Mouse (Mus musculus): ENCODE data around the gene Elmo1.
A peak's percentile ranks its signal among the peaks of the same experiment; 100 is the strongest.

Gene Elmo1

DNA sequence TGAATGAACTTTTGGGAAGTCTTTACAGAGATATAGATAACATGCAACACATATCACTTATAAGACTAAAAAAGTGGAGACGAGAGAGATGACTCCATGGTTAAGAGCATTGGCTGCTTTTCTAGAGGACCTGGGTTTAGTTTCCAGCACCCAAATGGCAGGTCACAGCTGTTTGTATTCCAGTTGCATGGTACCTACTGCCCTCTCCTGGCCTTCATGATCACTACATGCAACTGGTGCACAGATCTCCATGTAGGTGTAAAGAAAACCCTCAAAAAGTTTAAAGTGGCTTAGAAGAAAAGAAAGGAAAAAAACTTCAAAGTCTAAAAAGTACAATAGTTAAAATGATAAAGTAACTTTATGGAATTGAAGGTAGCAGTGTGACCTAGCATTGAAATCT lies 172.8 kb downstream of the Elmo1 start:
- DNase-seq (ENCODE audit: extremely low spot score), result no peak

GRCm38 (mm10) chr13:20270148-20270547 lies 179.8 kb downstream of the Elmo1 start:
- DNase-seq (ENCODE audit: extremely low spot score), result no peak

GRCm38 (mm10) chr13:20271799-20272198 lies 181.4 kb downstream of the Elmo1 start:
- no peak for DNase-seq (ENCODE audit: extremely low spot score)

DNA sequence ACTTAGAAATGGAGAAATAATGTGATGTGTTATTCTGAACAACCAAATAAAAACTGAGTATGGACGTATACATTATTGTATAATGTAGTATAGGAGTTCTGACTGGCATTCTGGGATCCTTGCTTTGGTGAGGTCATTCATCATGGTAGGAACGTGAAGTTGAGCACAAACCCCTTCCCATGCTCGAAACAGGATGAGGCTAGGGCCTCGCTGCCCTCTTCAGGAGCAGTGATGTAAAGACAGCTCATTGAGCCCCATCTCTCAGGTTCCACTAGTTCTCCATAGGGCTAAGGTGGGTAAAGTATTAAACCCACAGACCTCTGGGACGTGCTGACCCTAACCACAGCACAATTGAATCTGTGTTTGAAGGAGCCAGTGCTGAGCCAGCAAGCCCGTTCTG lies 182.2 kb downstream of the Elmo1 start:
- DNase-seq (ENCODE audit: extremely low spot score), result peak; percentile 30

DNA sequence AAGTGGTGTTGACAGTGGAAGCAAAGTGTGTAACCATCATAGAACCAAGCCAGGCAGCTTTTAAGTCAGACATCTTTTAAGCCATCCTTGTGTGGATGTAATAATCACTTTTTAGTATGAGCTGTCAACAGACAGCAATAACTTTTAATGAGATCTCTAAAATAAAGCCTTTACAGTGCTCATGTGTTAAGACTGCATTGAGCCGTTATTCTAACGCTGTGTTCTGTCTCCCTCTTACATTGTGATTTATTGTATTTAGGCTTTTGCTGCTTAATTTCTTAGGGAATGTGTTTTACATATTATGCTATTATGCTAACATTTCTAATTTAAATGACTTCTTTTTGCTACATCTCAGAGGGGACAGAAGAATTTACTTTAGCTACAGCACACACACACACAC lies 189.5 kb downstream of the Elmo1 start:
- DNase-seq (ENCODE audit: extremely low spot score), result no peak

DNA sequence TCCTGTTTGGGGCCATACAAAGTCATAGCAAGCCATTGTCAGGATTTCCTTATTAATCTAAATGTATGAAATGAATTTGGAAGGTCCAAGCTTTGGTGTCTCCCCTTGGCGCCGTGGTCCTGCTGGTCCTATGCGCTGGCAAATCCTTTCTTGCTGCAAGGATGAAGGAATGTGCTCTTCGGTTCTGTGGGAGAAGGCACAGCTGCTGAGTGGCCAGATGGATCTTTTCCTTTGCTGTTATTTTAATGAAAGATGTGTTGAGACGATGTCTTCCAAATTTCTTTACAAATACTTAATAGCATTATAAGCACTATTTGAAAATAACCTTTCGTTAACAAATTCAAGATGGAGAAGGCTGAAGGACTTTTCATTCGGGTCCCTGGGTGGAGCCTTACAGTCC lies 193.5 kb downstream of the Elmo1 start:
- DNase-seq (ENCODE audit: extremely low spot score), result no peak

DNA sequence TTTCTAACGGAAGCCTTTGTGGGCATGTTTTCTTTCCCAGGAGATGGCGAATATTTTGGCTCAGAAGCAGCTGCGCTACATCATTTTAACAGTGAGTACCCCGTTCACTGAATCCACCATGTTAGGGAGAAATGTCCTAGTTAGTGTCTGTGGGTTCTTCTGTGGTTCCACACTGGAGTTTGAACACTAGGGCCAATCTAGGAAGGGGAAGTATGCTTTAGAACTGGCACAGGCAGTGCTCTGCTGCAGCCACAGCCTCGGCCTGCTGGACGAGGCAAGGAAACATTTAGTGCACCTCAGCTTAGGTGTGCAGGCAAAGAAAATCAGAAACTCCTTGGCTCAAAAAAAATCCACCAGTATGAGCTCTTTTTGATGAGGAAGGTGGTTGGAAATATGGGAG lies 196.3 kb downstream of the Elmo1 start:
- no peak for DNase-seq (ENCODE audit: extremely low spot score)

- no peak for DNase-seq (ENCODE audit: extremely low spot score)
These were observed 198.0 kb downstream of the Elmo1 start for GRCm38 (mm10) chr13:20288393-20288792.

DNA sequence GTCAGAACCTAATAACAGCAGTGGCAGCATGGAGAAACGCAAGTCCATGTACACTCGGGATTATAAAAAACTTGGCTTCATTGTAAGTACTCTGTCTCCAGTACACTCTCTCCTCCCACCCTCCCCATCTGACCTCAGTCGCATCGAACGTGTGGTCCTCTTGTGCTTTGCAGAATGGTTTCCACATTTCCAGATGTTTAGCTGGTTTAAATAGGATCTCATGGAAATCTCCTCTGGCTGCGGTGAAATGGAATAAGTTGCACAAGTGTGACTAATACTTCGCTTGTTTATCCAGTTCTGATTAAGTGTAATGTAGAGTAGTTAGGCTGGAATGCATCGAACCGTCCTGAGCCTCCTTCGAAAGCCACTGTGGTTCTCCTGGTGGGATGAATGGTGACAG lies 200.0 kb downstream of the Elmo1 start:
- DNase-seq (ENCODE audit: extremely low spot score), result no peak

DNA sequence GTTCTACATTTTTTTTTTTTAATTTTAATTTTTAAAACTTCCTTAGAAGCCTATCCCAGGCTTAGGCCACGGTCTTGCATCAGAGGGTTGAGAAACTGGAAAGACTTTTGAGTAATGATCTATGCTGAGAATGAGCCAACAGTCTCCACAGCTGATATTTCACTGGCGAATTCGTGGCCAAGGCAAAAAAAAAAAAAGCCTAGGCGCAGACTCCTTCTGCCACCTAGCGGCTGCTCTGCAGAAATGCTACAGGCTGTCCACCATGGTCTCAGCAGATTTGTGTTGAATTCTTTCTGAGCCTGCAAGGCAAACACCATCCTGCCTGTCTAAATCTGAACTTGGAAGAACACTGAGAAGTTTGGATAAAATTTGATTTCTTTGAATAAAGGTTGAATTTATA lies 202.0 kb downstream of the Elmo1 start:
- no peak for DNase-seq (ENCODE audit: extremely low spot score)

DNA sequence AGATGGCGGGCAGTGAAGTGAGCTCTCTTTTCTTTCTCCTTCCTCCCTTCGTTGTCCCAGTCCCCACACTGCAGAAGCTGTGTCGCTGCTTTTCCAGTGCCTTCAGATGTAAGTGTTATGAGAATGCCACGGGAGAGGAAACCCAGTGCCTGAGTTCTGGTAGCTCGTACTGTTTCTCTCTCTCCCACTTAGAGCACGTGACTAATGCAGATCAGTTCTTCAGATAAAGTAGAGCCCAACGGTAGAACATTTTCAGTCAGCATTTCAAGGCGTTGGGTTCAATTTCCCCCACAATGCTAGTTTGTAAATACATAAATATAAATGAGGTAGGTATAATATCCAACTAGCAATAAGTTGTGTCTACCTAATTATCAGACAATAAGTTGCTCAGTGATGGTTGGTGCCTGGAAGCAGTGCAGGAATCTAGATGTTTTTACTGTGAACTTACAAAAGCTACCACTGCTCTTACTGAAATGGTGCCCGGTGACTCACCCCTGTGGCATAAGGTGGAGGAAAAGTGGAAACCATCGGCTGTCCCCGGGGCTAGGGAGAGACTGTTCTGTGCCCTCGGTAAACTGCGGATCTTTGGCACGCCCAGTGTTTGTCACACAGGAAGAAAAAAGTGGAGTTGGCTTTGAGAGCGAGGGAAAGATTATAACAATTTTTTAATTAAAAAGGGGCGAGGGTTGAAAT lies 205.0 kb downstream of the Elmo1 start:
- no peak for DNase-seq (ENCODE audit: extremely low spot score)

DNA sequence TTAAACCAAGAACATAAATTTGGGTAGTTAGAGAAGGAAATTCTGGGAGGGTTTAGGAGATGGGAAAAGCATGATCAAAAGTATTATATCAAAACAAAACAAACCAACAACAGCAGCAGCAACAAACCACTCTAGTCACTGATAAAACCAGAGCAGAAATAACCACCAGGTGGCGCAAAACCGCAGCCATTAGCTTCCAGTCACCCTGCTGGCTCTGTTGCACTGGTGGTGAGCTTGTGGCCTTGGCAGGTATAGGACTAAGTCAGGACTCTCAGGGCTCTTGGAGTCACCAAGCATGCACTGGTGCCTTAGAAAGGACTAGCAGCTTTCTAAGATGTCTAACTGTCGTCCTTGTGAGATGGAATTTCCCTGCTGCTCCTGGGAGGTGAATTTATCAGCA lies 207.4 kb downstream of the Elmo1 start:
- DNase-seq (ENCODE audit: extremely low spot score), result peak; percentile 62

DNA sequence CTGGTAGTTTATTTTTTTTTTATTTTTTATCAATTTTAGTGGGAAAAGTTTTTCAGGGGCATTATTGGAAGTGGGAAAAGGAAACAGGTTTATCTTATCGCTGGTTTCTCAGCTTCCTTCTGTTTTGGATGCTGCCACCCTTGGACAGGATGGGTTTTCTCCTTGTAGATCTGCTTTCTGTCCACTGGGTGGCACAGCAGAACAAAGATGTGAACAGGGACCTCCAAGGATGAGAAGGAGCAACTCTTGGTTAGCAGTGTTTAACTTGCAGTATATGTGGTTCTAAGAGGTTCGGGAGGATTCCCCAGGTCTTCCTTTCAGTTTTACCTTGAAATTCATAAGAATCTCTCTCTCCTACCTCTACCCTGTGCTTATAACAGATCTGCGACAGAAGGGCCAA lies 209.0 kb downstream of the Elmo1 start:
- no peak for DNase-seq (ENCODE audit: extremely low spot score)

DNA sequence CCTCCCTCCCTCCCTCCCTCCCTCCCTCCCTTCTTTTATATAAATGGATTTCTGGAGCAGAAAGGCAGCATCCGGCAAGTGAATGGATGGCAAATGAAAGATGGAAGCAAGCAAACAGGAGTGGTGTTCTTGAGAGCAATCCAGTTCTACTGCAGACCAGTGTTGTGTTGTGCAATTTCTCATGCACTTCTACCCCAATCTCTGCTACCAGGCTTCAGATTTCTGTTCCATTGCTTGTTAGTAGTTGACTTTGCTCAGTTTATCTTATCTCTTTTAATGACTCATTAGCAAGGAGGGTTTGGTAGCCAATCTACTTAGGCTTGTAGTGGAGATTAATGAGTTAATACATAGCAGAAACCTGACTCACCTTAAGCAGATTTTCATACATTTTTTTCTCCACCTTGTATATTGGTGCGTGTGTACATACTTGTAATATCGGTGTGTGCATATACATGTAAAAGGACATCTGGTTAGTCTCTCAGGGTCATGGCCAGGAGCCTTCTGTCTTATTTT lies 209.7 kb downstream of the Elmo1 start:
- no peak for DNase-seq (ENCODE audit: extremely low spot score)

DNA sequence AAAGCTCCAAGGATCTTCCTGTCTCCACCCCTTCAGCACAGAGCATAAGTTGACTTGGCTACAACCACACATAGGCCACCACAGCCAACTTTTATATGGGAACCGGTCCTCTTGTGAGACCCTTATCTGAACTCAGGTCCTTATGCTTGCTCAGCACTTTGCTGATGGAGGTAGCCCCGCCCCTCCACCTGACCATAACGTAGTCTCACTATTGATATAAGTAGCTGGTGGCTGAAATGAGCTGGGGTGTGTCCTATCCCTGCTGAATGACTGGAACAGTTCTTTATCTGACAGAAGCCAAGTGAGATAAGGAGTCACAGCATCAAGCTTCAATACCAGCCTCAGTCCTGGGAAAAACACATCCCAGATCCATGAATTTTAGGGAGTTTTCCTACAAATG lies 210.2 kb downstream of the Elmo1 start:
- no peak for DNase-seq (ENCODE audit: extremely low spot score)

DNA sequence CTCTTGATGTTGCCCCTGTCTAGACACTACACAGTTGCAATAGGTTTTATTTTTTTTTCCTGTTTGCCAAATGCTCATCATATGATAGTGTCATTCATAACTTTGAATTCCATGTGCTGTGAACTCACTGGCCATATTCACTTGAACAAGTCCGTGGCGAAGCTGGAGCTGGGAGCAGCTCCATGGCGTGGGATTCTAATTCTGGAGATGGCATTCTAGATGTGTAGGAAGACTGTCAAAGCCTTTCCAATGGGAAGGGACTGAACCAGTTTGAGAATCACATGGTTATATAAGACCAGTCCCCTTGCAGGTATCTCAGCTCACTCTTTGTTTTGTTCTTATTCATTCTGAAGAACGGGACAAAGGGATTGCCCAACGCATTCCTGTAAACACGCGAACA lies 211.4 kb downstream of the Elmo1 start:
- no peak for DNase-seq (ENCODE audit: extremely low spot score)

DNA sequence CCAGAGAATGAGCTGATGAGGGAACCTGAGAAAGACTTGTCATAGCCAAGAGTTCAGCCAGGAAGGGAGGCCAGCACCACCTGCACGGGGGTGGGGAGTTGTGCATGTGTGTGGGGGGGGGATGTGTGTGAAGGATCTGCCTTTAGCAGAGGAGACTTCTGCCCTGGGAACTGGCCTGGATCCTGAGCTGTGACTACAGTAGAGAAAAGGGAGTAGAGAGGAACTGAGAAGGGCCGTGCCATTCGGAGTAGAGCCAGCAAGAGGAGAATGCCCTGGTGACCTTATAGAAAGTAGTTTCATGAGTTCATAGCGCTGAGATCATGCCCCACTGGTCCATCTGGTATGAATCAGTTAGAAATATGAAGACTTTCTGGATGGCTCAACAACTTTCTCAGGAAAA lies 215.2 kb downstream of the Elmo1 start:
- DNase-seq (ENCODE audit: extremely low spot score), result no peak

DNA sequence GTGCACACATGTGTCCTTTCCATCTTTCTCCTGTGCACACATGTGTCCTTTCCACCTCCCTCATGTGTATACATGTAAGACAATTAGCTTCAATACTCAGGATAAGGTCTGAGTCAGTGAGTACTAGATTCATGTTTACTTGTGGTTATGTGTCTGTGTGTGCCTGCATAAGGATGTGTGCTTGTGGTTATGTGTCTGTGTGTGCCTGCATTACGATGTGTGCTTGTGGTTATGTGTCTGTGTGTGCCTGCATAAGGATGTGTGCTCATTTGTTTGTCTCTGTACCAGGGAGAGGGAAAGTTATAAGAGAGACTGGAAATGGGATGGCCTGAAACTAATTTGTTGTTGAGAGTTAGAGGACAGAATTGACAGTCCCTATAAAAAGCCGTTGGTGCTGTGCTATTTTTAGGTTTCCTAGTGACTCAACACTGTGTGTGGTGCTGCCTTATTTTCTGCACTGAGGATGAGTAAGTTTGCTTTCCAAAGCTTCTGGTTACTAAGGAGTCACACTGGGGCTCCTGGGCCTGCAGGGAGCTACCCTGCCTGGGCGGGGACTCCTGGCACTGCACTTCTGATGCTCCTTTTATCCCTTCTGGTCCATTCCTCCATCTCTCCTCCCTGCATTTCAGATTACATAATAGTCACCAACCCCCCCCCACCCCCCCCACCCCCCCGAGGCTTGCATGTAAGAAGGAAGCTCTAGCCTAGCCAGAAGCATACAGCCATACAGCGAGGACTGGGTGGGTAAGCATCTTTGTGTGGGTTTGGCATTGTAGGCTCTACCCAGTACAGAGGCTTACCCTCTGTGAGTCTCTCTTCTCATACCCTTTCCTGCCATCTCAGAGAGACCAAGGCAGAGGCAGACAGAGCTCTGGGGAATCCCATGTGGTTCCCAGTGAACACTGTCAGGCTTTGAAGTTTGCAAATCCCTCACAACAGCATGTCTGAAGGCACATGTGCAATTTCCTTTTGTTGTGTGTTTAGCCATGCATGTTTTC lies 216.1 kb downstream of the Elmo1 start:
- DNase-seq (ENCODE audit: extremely low spot score), result no peak

- DNase-seq (ENCODE audit: extremely low spot score), result no peak
These were observed 217.0 kb downstream of the Elmo1 start for GRCm38 (mm10) chr13:20307381-20307780.

- DNase-seq (ENCODE audit: extremely low spot score), result peak; percentile 65
These were observed 221.2 kb downstream of the Elmo1 start for GRCm38 (mm10) chr13:20311612-20312011.

- no peak for DNase-seq (ENCODE audit: extremely low spot score)
These were observed 222.9 kb downstream of the Elmo1 start for GRCm38 (mm10) chr13:20313345-20313744.

- no peak for DNase-seq (ENCODE audit: extremely low spot score)
These were observed 225.7 kb downstream of the Elmo1 start for GRCm38 (mm10) chr13:20316139-20316538.

Measured in embryo, embryonic 9.5 days (tissue).